Comparison of ENCODE assay signal across 8 mouse cellular contexts in the genomic region with DNA sequence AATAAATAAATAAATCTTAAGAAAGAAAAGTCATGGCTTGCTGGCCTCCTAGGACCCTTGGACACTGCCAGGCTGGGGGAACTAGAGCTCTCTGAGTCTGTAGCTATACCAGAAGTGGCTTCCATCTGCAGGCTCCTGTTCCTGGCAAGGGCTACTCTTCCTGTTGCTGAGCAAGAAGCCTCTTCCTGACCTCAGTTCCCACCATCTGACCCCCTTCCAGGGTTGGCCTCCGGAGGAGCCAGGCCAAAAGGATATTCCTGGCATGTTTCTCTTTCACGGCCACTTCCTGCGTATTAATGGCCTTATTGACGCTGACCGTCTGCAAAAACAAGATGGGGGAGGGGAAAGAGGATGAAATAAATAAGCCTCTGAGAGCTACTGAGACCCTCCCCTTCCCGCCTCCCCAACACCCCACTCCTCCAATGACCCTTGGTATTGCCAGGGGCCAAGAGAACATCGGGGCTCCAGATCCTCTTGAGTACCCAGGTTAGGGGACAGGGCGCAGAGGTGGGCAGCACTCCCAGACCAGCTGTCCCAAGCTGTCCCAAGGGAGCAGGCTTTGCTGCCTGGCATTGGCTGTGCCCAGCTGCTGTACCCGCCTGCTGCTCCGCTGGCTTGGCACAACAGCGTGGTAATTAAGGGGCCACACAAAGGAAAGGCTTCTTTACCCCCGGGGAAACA.
DNase-seq lines count a peak whose midpoint lies in the region; ATAC-seq lines count a peak whose summit lies in the region.

No protein-coding gene starts in this region.

- H3K79me2 ChIP-seq in macrophage (ENCODE audit: inconsistent target): peaks cover 69% of the 10 kb centered on the region

- H3K4me1 ChIP-seq in hindbrain, embryonic 14.5 days (replicated peaks; ENCODE audit: control insufficient read depth, insufficient read depth, low read length): peaks cover 6% of the 10 kb centered on the region

- no peak overlapping the region for H3K4me2 ChIP-seq in hindbrain, embryonic 14.5 days (replicated peaks)

- no peaks in the 10 kb centered on the region for H3K27me3 ChIP-seq in hindbrain, embryonic 14.5 days (ENCODE audit: control insufficient read depth, insufficient read depth, low read length)

- H3K4me3 ChIP-seq in hindbrain, embryonic 14.5 days (replicated peaks; ENCODE audit: low read length): no peak overlapping the region
- H3K4me3 ChIP-seq in macrophage (ENCODE audit: inconsistent target): no peak overlapping the region

- no peaks in the 10 kb centered on the region for H3K9me3 ChIP-seq in hindbrain, embryonic 14.5 days (ENCODE audit: control insufficient read depth, low read length)

- peak overlapping the region; percentile 80 for H3K27ac ChIP-seq in hindbrain, embryonic 14.5 days
- H3K27ac ChIP-seq in macrophage: peak overlapping the region; percentile 66

- ATAC-seq in hindbrain, embryonic 14.5 days (ENCODE audit: low FRiP score): peak; percentile 70; the same call in 1 of the 2 replicates
- ATAC-seq in activated CD4-positive, CD25-positive, alpha-beta regulatory T cell, adult 4 months: no peak
- no peak for ATAC-seq in megakaryocyte progenitor cell, adult 5-6 weeks (replicated peaks; ENCODE audit: poor library complexity)

- DNase-seq in adrenal gland, postnatal 36 days: peak; percentile 54 to 67
- peak; percentile 61 for DNase-seq in cerebellum, adult 9-11 months
- peak; percentile 48 to 53 for DNase-seq in frontal cortex, postnatal 36 days (ENCODE audit: low spot score in 2 of 2)
- peak; percentile 52 for DNase-seq in hindbrain, embryonic 14.5 days (ENCODE audit: low spot score)
- peak; percentile 19 to 33 for DNase-seq in left cerebral cortex, adult 18-20 months (ENCODE audit: low spot score in 2 of 2)

- peaks cover 35% of the 10 kb centered on the region for H3K36me3 ChIP-seq in hindbrain, embryonic 14.5 days (replicated peaks; ENCODE audit: control insufficient read depth, insufficient read depth)
- peaks cover 40% of the 10 kb centered on the region for H3K36me3 ChIP-seq in macrophage (ENCODE audit: inconsistent target)

- WGBS in hindbrain, embryonic 14.5 days: 42% methylated on average over 12 of the region's 12 CpGs
- WGBS in macrophage (ENCODE audit: missing documents): 61% methylated on average over 12 of the region's 12 CpGs

- no peak overlapping the region for H3K9ac ChIP-seq in hindbrain, embryonic 14.5 days
